Mouse (Mus musculus) G1E (cell line): ENCODE results near the gene Clock.

Experiments used
- CTCF ChIP-seq: IDR thresholded peaks from 2 replicates; pipeline ENCODE4 v1.5.1; 2012; ENCODE audit warnings: low read depth, low read length, inconsistent platforms, mixed read lengths
- GATA1 ChIP-seq: IDR thresholded peaks from 2 replicates; pipeline ENCODE4 v1.6.1; 2012; ENCODE audit warnings: borderline replicate concordance, low read length, inconsistent platforms, mixed read lengths
- GATA2 ChIP-seq: IDR thresholded peaks from 2 replicates; pipeline ENCODE4 v1.6.1; 2012; ENCODE audit warnings: low read depth, low read length, inconsistent platforms, borderline replicate concordance
- POLR2AphosphoS5 ChIP-seq: IDR thresholded peaks from 2 replicates; pipeline ENCODE4 v1.6.1; 2012; ENCODE audit warnings: low read depth, low read length, inconsistent platforms; ENCODE audit not compliant: insufficient replicate concordance
- TAL1 ChIP-seq: conservative IDR thresholded peaks from 2 replicates; pipeline ENCODE4 v1.6.1; 2012; ENCODE audit warnings: low read depth, low read length, inconsistent platforms, mixed read lengths

DNA sequence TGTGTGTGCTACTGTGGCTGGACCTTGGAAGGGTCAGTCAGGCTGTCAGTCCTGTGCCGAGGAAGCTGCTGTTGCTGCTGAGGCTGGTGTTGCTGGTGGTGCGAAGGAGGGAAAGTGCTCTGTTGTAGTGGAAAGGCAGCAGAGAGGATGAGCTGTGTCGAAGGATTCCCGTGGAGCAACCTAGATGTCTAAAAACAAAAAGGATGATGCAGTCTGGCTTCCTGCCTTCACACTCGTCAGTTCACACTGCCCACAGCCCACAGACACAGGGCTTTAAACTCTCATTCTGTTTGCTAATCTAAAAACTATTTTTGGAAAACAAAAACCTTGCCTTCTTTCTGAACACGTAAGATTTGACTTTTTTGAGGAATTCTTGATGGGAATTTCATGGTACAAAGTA is 87.9 kb downstream of the Clock start:
- TF ChIP-seq CTCF (no peak), GATA1 (no peak), TAL1 (no peak), GATA2 (no peak), POLR2AphosphoS5 (no peak)
